Mouse (Mus musculus) stomach, embryonic 15.5 days (tissue): ENCODE results near the gene Col6a4. TPM values are rescaled to one million over a fixed set of nuclear protein-coding genes. Genes with fewer than 3 reads are reported as not detected.

Experiments used
- ATAC-seq: fragments of 200-750 bp; cut with Nextera tagmentation; 2 replicates; pipeline ENCODE4 v1.8.0; 2017; ENCODE audit warnings: low read depth, moderate number of reproducible peaks, moderate TSS enrichment; ENCODE audit not compliant: insufficient read depth, low FRiP score
- H3K27ac ChIP-seq: fragments of 300-500 bp; sonication (generic); 2 replicates; pipeline ENCODE4 v1.5.1; 2015; ENCODE audit warnings: mild to moderate bottlenecking, inconsistent platforms
- H3K27me3 ChIP-seq: fragments of 300-500 bp; sonication (generic); replicated peaks from 2 replicates; pipeline ENCODE4 v1.6.1; 2015; ENCODE audit warnings: inconsistent platforms
- H3K36me3 ChIP-seq: fragments of 300-500 bp; sonication (generic); 2 replicates; pipeline ENCODE4 v1.6.1; 2015; ENCODE audit warnings: inconsistent platforms
- H3K4me1 ChIP-seq: fragments of 300-500 bp; sonication (generic); 2 replicates; pipeline ENCODE4 v1.6.1; 2015; ENCODE audit warnings: inconsistent platforms
- H3K4me2 ChIP-seq: fragments of 300-500 bp; sonication (generic); 2 replicates; pipeline ENCODE4 v1.6.1; 2015; ENCODE audit warnings: mild to moderate bottlenecking, inconsistent platforms
- H3K4me3 ChIP-seq: fragments of 300-500 bp; sonication (generic); replicated peaks from 2 replicates; pipeline ENCODE4 v1.5.1; 2015; ENCODE audit warnings: inconsistent platforms
- H3K9ac ChIP-seq: fragments of 300-500 bp; sonication (generic); 2 replicates; pipeline ENCODE4 v1.6.1; 2015; ENCODE audit warnings: inconsistent platforms
- H3K9me3 ChIP-seq: fragments of 300-500 bp; sonication (generic); 2 replicates; pipeline ENCODE4 v1.6.1; 2016; ENCODE audit warnings: inconsistent platforms
- WGBS: fragments of 180-500 bp; shearing (Covaris S2); methylation state at CpG from one replicate; pipeline ENCODE4 v1.1.7; 2015; 5-methylcytosine and 5-hydroxymethylcytosine counted together
- polyA plus RNA-seq: library from polyadenylated mRNA; unstranded; fragments of >200 nt; fragmentation: Nextera tagmentation; extraction: Ambion mirVana; gene quantifications from 2 replicates; pipeline ENCODE4 v1.2.1, GENCODE M21; 2015

Gene Col6a4
- polyA plus RNA-seq, 1 experiment from 2014 or later: 32.4 TPM

DNA sequence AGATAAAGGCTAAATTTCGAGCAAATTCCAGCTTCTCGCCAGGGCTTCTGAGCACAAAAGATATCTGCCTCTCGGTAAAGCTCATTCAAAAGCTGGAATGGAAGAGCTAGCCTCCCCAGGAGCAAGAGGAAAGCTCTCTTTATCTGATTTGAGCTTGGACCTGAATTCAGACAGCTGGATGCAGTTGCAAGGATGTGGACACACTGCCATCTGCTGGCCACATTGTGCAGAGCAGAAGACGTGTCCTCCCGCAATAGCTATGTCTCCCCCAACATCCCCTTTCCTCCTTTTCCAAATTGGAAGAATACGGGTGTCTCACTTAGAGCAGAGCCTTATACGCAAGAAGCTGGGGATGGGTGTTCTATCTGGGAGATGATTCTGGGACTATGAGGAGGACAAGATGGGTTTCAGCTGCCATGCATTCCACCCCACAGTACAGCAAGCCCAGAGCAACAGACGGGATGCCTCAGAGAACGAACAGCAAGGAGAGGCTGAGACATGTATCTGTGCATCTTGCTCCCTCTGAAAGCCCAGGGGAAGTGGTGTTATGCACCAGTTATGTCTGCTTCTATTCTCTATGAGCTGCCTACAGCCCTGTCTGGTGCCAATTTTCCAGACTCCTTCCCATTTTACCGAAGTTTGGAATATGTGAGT, 16.3 kb upstream of the Col6a4 start:
- Histone ChIP-seq H3K4me1 (no peaks in the 10 kb centered on the region; the same call in 1 of the 2 replicates), H3K36me3 (no peaks in the 10 kb centered on the region), H3K4me3 (no peak overlapping the region), H3K27ac (no peak overlapping the region), H3K9me3 (no peaks in the 10 kb centered on the region), H3K9ac (no peak overlapping the region), H3K27me3 (no peaks in the 10 kb centered on the region), H3K4me2 (no peak overlapping the region)
- peak; percentile 53; the same call in 1 of the 2 replicates for ATAC-seq
- WGBS: 24% methylated on average over 10 of the region's 10 CpGs

DNA sequence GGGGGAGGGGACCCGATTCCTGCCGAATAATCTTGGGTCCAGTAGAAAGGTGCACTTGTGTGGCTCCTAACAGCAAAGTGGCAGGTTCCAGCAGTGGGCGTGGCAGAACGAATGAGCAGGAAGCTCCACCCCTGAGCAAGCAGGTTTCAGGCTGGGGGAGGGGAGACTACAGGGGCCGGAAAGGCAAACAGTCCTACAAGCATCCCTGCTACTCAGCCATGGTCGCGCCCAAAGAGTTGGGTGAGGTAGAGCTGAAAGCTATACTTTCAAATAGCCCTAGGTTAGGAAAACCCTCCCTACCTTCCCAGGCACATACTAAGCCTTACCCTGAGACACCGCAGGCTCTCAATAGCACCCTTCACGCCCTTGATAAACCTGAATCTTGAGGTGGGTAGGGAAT, 9.7 kb upstream of the Col6a4 start:
- 70% methylated on average over 9 of the region's 9 CpGs for WGBS
- Histone ChIP-seq H3K9me3 (no peaks in the 10 kb centered on the region), H3K4me1 (no peaks in the 10 kb centered on the region), H3K4me2 (no peak overlapping the region), H3K27me3 (no peaks in the 10 kb centered on the region), H3K9ac (no peak overlapping the region), H3K27ac (no peak overlapping the region), H3K36me3 (no peaks in the 10 kb centered on the region), H3K4me3 (no peak overlapping the region)
- ATAC-seq: no peak

- Histone ChIP-seq H3K27me3 (no peaks in the 10 kb centered on the region), H3K4me3 (no peak overlapping the region), H3K4me1 (no peaks in the 10 kb centered on the region), H3K9ac (no peak overlapping the region), H3K36me3 (no peaks in the 10 kb centered on the region), H3K9me3 (no peaks in the 10 kb centered on the region), H3K27ac (no peak overlapping the region), H3K4me2 (no peak overlapping the region)
- 70% methylated on average over 7 of the region's 7 CpGs for WGBS
- no peak for ATAC-seq
Observed at GRCm38 (mm10) chr9:106104401-106104800, 7.8 kb upstream of the Col6a4 start.

GRCm38 (mm10) chr9:106101166-106101565, 4.6 kb upstream of the Col6a4 start:
- Histone ChIP-seq H3K27me3 (no peaks in the 10 kb centered on the region), H3K9me3 (no peaks in the 10 kb centered on the region), H3K9ac (no peak overlapping the region), H3K4me2 (no peak overlapping the region), H3K4me1 (no peaks in the 10 kb centered on the region), H3K4me3 (no peak overlapping the region), H3K36me3 (no peaks in the 10 kb centered on the region), H3K27ac (no peak overlapping the region)
- no peak for ATAC-seq
- 70% methylated on average over 5 of the region's 5 CpGs for WGBS

DNA sequence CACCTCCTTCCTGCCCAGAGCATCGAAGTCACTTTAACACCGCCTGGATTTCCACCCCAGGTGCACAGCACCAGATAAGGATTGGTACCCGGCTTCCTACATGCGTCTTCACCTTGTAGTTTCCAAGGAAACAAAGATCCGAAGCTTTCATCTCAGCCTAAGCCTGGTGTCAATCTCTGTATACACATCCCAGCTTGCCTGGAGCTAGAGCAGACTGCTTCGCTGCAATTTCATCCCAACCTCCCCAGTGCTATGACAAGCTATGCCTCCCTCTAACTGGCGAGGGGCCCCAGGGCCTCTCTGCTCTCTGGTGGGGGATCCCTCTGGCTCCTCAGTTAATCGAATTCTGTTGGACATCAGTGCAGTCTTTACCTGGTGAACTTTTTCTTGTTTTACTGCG, 3.7 kb upstream of the Col6a4 start:
- no peaks in the 10 kb centered on the region for H3K36me3 ChIP-seq
- ATAC-seq: no peak
- H3K4me3 ChIP-seq: no peak overlapping the region
- H3K27me3 ChIP-seq: no peaks in the 10 kb centered on the region
- no peak overlapping the region for H3K9ac ChIP-seq
- no peak overlapping the region for H3K4me2 ChIP-seq
- no peaks in the 10 kb centered on the region for H3K4me1 ChIP-seq
- no peak overlapping the region for H3K27ac ChIP-seq
- H3K9me3 ChIP-seq: no peaks in the 10 kb centered on the region
- WGBS: 61% methylated on average over 9 of the region's 9 CpGs

DNA sequence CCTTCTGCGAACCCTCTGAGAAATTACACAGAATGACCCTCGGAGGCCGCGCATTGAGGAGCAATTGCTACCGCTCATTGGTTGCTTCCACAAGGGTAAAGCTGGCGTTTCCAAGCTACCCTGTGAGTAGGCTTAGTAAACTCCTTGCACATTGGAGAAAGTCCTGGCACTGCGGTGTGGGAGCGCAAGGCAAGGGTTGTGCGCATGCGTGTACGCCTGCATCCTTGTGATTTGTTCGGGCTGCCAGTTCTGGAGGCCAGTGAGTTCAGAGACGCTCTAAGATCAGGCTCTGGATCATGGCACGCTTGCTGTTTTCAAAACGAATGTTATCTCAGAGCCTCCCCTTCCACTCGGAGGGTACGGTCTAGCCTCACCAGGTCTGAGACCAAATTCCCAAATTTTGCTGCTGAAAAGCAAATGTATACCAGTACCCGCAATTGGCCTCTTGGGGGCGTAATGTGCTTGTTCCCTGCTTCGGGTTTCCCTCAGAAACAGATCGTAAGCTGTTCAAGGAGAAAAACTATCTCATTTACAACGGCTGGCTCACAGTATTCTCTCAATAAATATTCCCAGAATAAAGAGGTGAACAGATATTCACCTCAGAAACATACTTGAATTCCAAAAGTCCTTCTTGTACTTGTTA, 2.9 kb upstream of the Col6a4 start:
- no peaks in the 10 kb centered on the region for H3K9me3 ChIP-seq
- H3K4me3 ChIP-seq: no peak overlapping the region
- 72% methylated on average over 22 of the region's 22 CpGs for WGBS
- no peak for ATAC-seq
- H3K27ac ChIP-seq: no peak overlapping the region
- H3K27me3 ChIP-seq: no peaks in the 10 kb centered on the region
- H3K36me3 ChIP-seq: no peaks in the 10 kb centered on the region
- H3K4me1 ChIP-seq: no peaks in the 10 kb centered on the region
- no peak overlapping the region for H3K9ac ChIP-seq
- H3K4me2 ChIP-seq: no peak overlapping the region

- 59% methylated on average over 5 of the region's 5 CpGs for WGBS
- H3K27me3 ChIP-seq: no peaks in the 10 kb centered on the region
- no peaks in the 10 kb centered on the region for H3K9me3 ChIP-seq
- H3K9ac ChIP-seq: no peak overlapping the region
- H3K36me3 ChIP-seq: no peaks in the 10 kb centered on the region
- no peak overlapping the region for H3K4me2 ChIP-seq
- no peaks in the 10 kb centered on the region for H3K4me1 ChIP-seq
- no peak for ATAC-seq
- H3K27ac ChIP-seq: no peak overlapping the region; the same call in 1 of the 2 replicates
- H3K4me3 ChIP-seq: no peak overlapping the region
Observed at GRCm38 (mm10) chr9:106081528-106081927, 15.1 kb downstream of the Col6a4 start.

DNA sequence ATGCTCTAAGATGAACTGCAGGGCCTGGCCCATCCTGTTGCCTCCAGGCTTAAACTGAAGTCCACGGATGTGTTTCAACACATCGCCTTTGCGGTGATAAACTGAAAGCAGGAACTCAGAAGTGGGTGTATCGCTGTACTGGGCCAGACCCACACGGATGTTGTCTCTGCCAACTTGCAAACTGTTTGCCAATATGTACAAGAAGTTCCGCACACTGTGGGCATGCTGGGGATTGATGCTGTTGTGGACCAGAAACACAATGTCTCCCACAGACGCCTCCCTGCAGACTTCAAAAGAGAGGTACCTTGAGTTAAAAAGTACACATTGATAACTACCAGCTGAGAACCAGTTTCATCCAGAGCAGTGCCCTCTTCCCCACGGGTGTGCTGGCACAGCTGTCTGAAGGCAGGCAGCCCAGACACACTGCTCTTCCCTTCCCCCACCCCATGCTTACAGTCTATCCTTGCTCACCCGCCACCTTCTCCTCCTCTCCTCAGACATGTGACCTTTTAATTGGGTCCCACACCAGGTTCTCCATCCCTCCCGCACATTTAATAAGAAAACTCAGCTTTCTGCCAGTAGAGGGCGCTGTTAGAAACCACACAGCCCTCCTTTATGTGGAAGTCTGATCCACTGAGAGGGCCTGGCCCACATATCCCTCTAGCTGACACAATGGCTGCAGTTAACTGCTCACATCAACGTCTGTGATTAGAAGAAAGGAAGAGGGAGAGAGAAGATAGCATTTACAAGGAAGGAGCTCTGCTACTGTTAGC, 16.1 kb downstream of the Col6a4 start:
- WGBS: 59% methylated on average over 12 of the region's 12 CpGs
- Histone ChIP-seq H3K4me1 (no peaks in the 10 kb centered on the region), H3K9me3 (no peaks in the 10 kb centered on the region), H3K9ac (no peak overlapping the region), H3K4me2 (no peak overlapping the region), H3K36me3 (no peaks in the 10 kb centered on the region), H3K4me3 (no peak overlapping the region), H3K27me3 (no peaks in the 10 kb centered on the region), H3K27ac (no peak overlapping the region)
- ATAC-seq: no peak

DNA sequence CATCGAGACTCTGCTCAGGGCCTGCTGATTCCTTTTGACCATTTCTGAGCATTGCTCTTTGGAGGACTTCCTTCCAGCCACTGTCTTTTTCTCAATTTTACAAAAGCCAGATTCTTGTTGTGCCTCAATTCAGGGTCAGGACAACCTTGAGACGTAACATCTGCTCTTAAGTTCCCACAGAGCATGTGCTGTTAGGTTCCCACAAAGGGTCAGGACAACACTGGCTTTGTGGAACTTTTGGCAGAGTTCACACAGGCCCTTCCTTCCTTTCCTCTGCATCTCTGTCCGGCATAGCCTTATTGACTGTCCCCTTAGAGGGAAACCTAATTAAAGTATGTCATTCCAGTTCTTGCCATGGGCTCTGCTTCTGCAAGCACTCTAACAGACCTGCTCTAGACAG, 18.6 kb downstream of the Col6a4 start:
- H3K9ac ChIP-seq: no peak overlapping the region
- WGBS: 45% methylated on average over 3 of the region's 3 CpGs

GRCm38 (mm10) chr9:106076234-106076633, 20.3 kb downstream of the Col6a4 start:
- Histone ChIP-seq H3K36me3 (no peaks in the 10 kb centered on the region), H3K4me1 (no peaks in the 10 kb centered on the region), H3K27ac (no peak overlapping the region), H3K4me3 (no peak overlapping the region), H3K9me3 (no peaks in the 10 kb centered on the region), H3K27me3 (no peaks in the 10 kb centered on the region), H3K9ac (no peak overlapping the region), H3K4me2 (no peak overlapping the region)
- 69% methylated on average over 5 of the region's 5 CpGs for WGBS
- ATAC-seq: no peak

More for the DNA sequence above, 18.6 kb downstream of the Col6a4 start:
- no peaks in the 10 kb centered on the region for H3K36me3 ChIP-seq
- ATAC-seq: peak; percentile 47; the same call in 1 of the 2 replicates
- H3K9me3 ChIP-seq: no peaks in the 10 kb centered on the region
- H3K27ac ChIP-seq: no peak overlapping the region
- H3K4me3 ChIP-seq: no peak overlapping the region
- no peak overlapping the region for H3K4me2 ChIP-seq
- H3K4me1 ChIP-seq: no peaks in the 10 kb centered on the region
- no peaks in the 10 kb centered on the region for H3K27me3 ChIP-seq

GRCm38 (mm10) chr9:106073956-106074355, 22.6 kb downstream of the Col6a4 start:
- no peaks in the 10 kb centered on the region for H3K27me3 ChIP-seq
- ATAC-seq: no peak
- no peaks in the 10 kb centered on the region for H3K36me3 ChIP-seq
- WGBS: 79% methylated on average over 4 of the region's 4 CpGs
- no peak overlapping the region for H3K4me2 ChIP-seq
- H3K9ac ChIP-seq: no peak overlapping the region
- no peaks in the 10 kb centered on the region for H3K4me1 ChIP-seq
- no peak overlapping the region for H3K27ac ChIP-seq
- H3K9me3 ChIP-seq: no peaks in the 10 kb centered on the region
- no peak overlapping the region for H3K4me3 ChIP-seq

DNA sequence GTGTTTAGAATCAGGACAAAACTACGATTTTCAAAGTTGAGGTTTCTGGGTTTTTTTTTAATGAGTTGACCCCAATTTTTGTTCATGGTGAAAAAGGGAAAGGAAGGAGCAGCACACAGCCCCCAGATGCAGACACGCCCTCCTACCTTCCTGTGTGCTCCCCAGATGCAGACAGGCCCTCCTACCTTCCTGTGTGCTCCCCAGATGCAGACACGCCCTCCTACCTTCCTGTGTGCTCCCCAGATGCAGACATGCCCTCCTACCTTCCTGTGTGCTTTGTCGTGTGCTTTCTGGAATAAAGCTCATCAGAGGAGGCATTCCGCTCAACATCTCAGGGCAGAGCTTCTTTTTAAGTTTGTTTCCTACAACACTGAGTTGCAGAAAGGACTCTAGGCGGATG, 24.9 kb downstream of the Col6a4 start:
- Histone ChIP-seq H3K27me3 (no peaks in the 10 kb centered on the region), H3K4me1 (no peaks in the 10 kb centered on the region), H3K9me3 (no peaks in the 10 kb centered on the region), H3K9ac (no peak overlapping the region), H3K4me2 (no peak overlapping the region), H3K27ac (no peak overlapping the region), H3K4me3 (no peak overlapping the region), H3K36me3 (no peaks in the 10 kb centered on the region)
- WGBS: 69% methylated on average over 6 of the region's 6 CpGs
- no peak for ATAC-seq
